Mouse (Mus musculus) kidney, postnatal 36 days (tissue): ENCODE data around the gene Hoxd10.

Experiments used
- DNase-seq, 2 experiments: peaks; one replicate each; pipeline ENCODE4 v3.0.0; 2021 to 2022; ENCODE audit warnings: mixed read lengths in 2 of 2

The Hoxd10 gene

GRCm38 (mm10) chr2:74691022-74691951, at the start of gene Hoxd10:
TSS of gene Hoxd10 (plus strand) at chr2:74691924.
- DNase-seq: peak; percentile 89 to 94

- no peak for DNase-seq
Observed at GRCm38 (mm10) chr2:74642431-74642830, 49.3 kb upstream of the Hoxd10 start.

- no peak for DNase-seq
Observed at GRCm38 (mm10) chr2:74645631-74646030, 46.1 kb upstream of the Hoxd10 start.

GRCm38 (mm10) chr2:74647082-74647864, 44.5 kb upstream of the Hoxd10 start:
- no peak for DNase-seq

GRCm38 (mm10) chr2:74652996-74653340, 38.8 kb upstream of the Hoxd10 start:
- no peak for DNase-seq

- no peak for DNase-seq
Observed at GRCm38 (mm10) chr2:74653781-74654535, 37.8 kb upstream of the Hoxd10 start.

GRCm38 (mm10) chr2:74654743-74655419, 36.8 kb upstream of the Hoxd10 start:
- DNase-seq: no peak

GRCm38 (mm10) chr2:74655420-74655781, 36.3 kb upstream of the Hoxd10 start:
- DNase-seq: peak in 1 of 2 experiments; percentile 77

GRCm38 (mm10) chr2:74655821-74656631, 35.7 kb upstream of the Hoxd10 start:
- DNase-seq: no peak

- DNase-seq: no peak
Observed at GRCm38 (mm10) chr2:74656632-74657021, 35.1 kb upstream of the Hoxd10 start.

- DNase-seq: no peak
Observed at GRCm38 (mm10) chr2:74657251-74658023, 34.3 kb upstream of the Hoxd10 start.

GRCm38 (mm10) chr2:74658024-74658666, 33.6 kb upstream of the Hoxd10 start:
- DNase-seq: no peak

- no peak for DNase-seq
Observed at GRCm38 (mm10) chr2:74658667-74659371, 32.9 kb upstream of the Hoxd10 start.

GRCm38 (mm10) chr2:74659507-74660005, 32.2 kb upstream of the Hoxd10 start, which contains the start of gene Evx2:
TSS of gene Evx2 (minus strand) at chr2:74659557.
- DNase-seq: no peak

- DNase-seq: no peak
Observed at GRCm38 (mm10) chr2:74660421-74661375, 31.0 kb upstream of the Hoxd10 start.

GRCm38 (mm10) chr2:74661685-74662084, 30.0 kb upstream of the Hoxd10 start:
- DNase-seq: peak in 1 of 2 experiments; percentile 62

- DNase-seq: peak; percentile 61 to 83
Observed at GRCm38 (mm10) chr2:74663291-74663925, 28.3 kb upstream of the Hoxd10 start.

GRCm38 (mm10) chr2:74666411-74666810, 25.3 kb upstream of the Hoxd10 start:
- no peak for DNase-seq
